Mouse (Mus musculus) olfactory bulb, adult 2 months (tissue): ENCODE results near the gene Idua. TPM values are rescaled to one million over a fixed set of nuclear protein-coding genes. Genes with fewer than 3 reads are reported as not detected.

Source experiments
- H3K27ac ChIP-seq: fragments of 200-500 bp; 2 replicates; pipeline ENCODE4 v1.5.1; 2012; ENCODE audit warnings: low read depth, low read length; ENCODE audit not compliant: insufficient read depth
- H3K4me1 ChIP-seq: fragments of 200-500 bp; 2 replicates; pipeline ENCODE4 v1.6.1; 2012; ENCODE audit warnings: low read length; ENCODE audit not compliant: control insufficient read depth, insufficient read depth
- H3K4me3 ChIP-seq: fragments of 200-500 bp; 2 replicates; pipeline ENCODE4 v1.5.1; 2012; ENCODE audit warnings: mild to moderate bottlenecking, low read depth, low read length, moderate library complexity; ENCODE audit not compliant: insufficient read depth
- CTCF ChIP-seq: fragments of 200-500 bp; IDR thresholded peaks from 2 replicates; pipeline ENCODE4 v1.5.1; 2012; ENCODE audit warnings: low read depth, mild to moderate bottlenecking, low read length, moderate library complexity; ENCODE audit not compliant: insufficient read depth
- POLR2A ChIP-seq: fragments of 200-500 bp; IDR thresholded peaks from 2 replicates; pipeline ENCODE4 v1.6.1; 2012; ENCODE audit warnings: mild to moderate bottlenecking, low read depth, low read length, moderate library complexity; ENCODE audit not compliant: insufficient read depth
- WGBS: fragments of 180-500 bp; shearing (Covaris S2); methylation state at CpG from one replicate; pipeline ENCODE4 v1.1.7; 2018; 5-methylcytosine and 5-hydroxymethylcytosine counted together
- polyA plus RNA-seq: library from polyadenylated mRNA; stranded (reverse); fragments of >200 nt; gene quantifications from 2 replicates; pipeline ENCODE4 v1.2.4, GENCODE M21; 2012; ENCODE audit warnings: low replicate concordance; ENCODE audit not compliant: missing spikeins, insufficient read depth, insufficient read length

Gene Idua
- polyA plus RNA-seq, 1 experiment = not detected

GRCm38 (mm10) chr5:108667370-108667769 lies 7.2 kb downstream of the Idua start:
- peaks cover 12% of the 10 kb centered on the region for H3K4me1 ChIP-seq
- TF ChIP-seq POLR2A (no peak), CTCF (no peak)
- no peak overlapping the region for H3K27ac ChIP-seq
- H3K4me3 ChIP-seq = no peak overlapping the region
- WGBS = 85% methylated on average over 2 of the region's 2 CpGs

- TF ChIP-seq POLR2A (no peak), CTCF (no peak)
- H3K27ac ChIP-seq = peak overlapping the region; percentile 88
- peaks cover 12% of the 10 kb centered on the region for H3K4me1 ChIP-seq
- peak overlapping the region; percentile 67 for H3K4me3 ChIP-seq
- WGBS = under 1% methylated on average over 3 of the region's 3 CpGs
Measured at GRCm38 (mm10) chr5:108668387-108668932, 8.3 kb downstream of the Idua start.

GRCm38 (mm10) chr5:108668977-108669936 lies 9.1 kb downstream of the Idua start, which contains the start of gene Dgkq:
TSS of gene Dgkq (minus strand) at chr5:108669672.
- Histone ChIP-seq H3K4me1 (peaks cover 12% of the 10 kb centered on the region), H3K27ac (peak within 1 kb of the TSS; percentile 88), H3K4me3 (peak within 1 kb of the TSS; percentile 67)
- 4% methylated on average over 43 of the region's 43 CpGs for WGBS
- TF ChIP-seq POLR2A (peak; percentile 69), CTCF (peak; percentile 38; the same call in 1 of the 2 replicates)

DNA sequence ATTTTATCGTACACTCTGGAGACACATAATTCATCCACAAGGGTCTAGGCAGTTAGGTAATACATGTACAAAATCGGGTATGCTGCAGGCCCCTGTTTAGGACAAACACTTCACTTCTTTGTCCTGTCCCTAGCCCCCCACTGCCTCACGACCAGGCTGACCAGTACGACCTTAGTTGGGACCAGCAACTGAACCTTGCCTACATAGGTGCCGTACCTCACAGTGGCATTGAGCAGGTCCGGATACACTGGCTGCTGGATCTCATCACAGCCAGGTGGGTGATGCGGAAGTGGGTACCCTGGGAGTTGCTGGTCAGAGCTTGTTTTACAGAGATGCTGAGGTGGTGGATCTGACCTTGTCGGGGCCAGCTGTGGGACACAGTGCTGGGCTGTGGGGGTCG lies 9.9 kb downstream of the Idua start:
- WGBS = 71% methylated on average over 9 of the region's 9 CpGs
- TF ChIP-seq POLR2A (no peak), CTCF (no peak)
- 0 out of 2 replicates have a peak overlapping the region, but pooled peaks have one; percentile 88 for H3K27ac ChIP-seq
- H3K4me1 ChIP-seq = peaks cover 12% of the 10 kb centered on the region
- no peak overlapping the region for H3K4me3 ChIP-seq

DNA sequence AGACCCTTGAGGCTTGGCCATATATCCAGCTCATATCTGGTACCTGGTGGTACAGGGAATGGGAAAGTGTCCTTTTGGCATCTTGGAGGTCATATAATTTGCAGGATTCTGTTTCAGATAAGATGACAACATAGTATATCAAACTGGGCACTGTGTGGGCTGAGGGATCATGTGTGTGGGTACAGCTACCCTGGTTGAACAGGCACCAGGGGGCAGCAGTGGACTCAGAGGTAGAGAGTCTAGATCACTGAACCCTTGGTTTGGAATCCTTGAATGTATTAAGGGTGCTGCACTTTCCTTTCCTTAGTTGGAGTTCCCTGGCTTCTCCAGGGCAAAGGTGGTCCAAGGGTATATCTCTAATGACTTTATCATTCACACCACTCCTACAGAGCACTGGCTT lies 10.7 kb downstream of the Idua start:
- H3K4me3 ChIP-seq = no peak overlapping the region
- TF ChIP-seq POLR2A (no peak), CTCF (no peak)
- H3K4me1 ChIP-seq = peaks cover 12% of the 10 kb centered on the region
- no peak overlapping the region for H3K27ac ChIP-seq

DNA sequence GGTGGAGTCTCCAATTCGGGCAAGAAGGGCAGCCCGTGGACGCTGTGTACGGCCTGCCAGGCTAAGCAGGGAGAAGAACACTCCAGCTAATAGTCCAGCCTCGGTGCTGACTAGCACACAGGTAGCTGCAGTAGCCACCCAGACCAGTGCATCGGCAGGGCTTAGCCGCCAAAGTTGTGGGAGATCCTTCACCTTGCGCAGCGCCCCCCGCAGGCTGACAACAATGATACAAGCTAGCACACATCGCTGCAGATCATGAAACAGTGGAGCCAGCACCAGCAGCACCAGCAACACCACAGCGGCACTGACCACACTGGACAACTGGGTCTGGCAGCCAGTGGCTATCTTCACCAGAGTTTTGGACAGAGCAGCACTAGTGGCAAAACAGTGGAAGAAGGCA lies 11.6 kb downstream of the Idua start:
- TF ChIP-seq CTCF = no peak
- no peak for TF ChIP-seq POLR2A
- no peak overlapping the region for H3K27ac ChIP-seq
- WGBS = 93% methylated on average over 12 of the region's 12 CpGs
- H3K4me1 ChIP-seq = peaks cover 15% of the 10 kb centered on the region
- no peak overlapping the region for H3K4me3 ChIP-seq

DNA sequence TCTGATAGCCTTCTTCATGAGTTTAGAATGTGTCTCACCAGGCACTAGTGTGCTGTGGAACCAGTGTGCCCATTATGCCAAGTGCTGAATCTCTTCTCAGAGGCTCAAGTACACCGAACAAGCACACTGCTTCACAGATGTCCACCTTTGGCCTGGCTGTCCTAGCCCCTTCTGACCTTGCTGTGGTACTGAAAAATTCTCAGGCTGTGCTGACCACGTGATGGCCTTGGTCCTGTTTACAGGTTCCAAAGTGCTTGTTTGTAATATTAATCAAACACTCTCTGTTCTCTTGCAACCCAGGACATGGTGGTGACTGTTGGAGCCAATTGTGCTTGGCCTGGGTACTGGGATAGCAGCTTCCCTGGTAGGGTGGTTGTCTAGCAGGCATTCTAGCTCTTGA lies 14.5 kb downstream of the Idua start:
- no peak overlapping the region for H3K27ac ChIP-seq
- no peak for TF ChIP-seq POLR2A
- no peak for TF ChIP-seq CTCF
- H3K4me1 ChIP-seq = peaks cover 28% of the 10 kb centered on the region
- no peak overlapping the region for H3K4me3 ChIP-seq
- 78% methylated on average over 2 of the region's 2 CpGs for WGBS

- no peak within 1 kb of the TSS for H3K4me3 ChIP-seq
- peaks cover 29% of the 10 kb centered on the region for H3K4me1 ChIP-seq
- TF ChIP-seq CTCF (no peak), POLR2A (no peak)
- H3K27ac ChIP-seq = no peak within 1 kb of the TSS
- 81% methylated on average over 9 of the region's 9 CpGs for WGBS
Measured at GRCm38 (mm10) chr5:108675251-108675816, 15.2 kb downstream of the Idua start, which contains the start of gene Slc26a1. TSS of gene Slc26a1 (minus strand) at chr5:108675569.

- Histone ChIP-seq H3K4me3 (peak overlapping the region; percentile 36), H3K4me1 (peaks cover 26% of the 10 kb centered on the region), H3K27ac (peak overlapping the region; percentile 87; the same call in 1 of the 2 replicates)
- WGBS = 19% methylated on average over 5 of the region's 5 CpGs
- no peak for TF ChIP-seq POLR2A
- no peak for TF ChIP-seq CTCF
Measured at GRCm38 (mm10) chr5:108676772-108677498, 16.8 kb downstream of the Idua start.
